Mouse (Mus musculus): ENCODE measurements around the gene Spsb1. TPM values are rescaled to one million over a fixed set of nuclear protein-coding genes. Genes with fewer than 3 reads are reported as not detected.

Gene Spsb1
- total RNA-seq, 2 experiments from 2014 or later = 19.5 to 22.1 TPM

DNA sequence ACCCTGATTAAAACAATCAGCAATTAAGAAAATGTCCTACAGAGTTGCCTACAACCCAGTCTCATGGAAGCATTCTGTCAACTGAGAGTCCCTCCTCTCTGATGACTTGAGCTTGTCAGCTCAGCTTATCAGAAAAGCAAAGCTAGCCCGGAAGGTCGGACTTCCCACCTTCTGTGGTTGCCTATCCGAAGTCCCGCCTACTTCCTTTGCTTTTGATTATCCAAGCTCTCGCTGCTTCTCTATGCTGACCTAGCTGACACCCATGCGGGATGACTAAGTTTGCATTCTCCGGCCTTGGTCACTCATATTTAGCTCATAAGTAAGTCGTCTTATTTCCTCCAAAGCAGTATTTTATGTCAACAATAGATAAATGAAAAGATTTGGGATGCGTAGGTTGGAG, 91.3 kb downstream of the Spsb1 start:
- DNase-seq (ENCODE audit: low spot score in 2 of 2) = no peak

DNA sequence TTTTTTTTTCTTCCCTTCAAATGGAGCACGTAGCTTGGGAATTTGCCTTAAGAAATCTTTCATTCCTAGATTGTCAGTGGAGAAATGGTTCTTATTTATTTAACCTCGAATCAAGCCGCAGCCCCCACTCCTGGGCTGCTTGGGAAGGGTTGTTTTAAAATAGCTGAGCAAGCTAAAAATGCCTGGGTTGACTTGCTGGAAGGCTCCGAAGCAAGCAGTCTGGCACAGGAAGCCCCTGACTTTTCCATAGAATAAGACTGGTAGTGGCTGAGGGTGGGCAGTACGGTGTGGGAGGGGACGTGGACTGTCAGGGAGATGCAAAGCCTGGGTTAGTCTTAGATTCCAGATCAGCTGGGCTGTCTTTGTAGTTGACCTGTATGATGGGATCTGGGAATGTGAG, 94.5 kb downstream of the Spsb1 start:
- DNase-seq (ENCODE audit: low spot score in 2 of 2) = no peak

DNA sequence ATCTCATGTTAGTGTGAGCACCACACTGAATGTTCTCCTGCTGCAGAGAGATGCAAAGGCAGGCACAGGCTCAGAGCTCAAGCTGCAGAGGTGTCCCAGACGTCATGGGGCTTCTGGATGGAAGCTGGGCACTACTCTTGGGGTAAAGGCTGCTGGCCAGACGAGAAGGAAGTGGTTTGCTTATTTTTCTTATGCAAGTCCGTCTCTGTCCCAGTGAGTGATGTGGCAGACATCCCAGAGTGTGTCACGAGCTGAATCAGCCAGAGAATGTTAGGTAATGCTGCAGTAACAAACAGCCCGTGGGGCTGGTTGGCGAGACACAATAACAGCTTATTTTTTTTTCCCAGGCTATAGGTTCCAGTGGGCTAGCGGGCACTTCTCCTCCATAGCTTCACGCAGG, 96.3 kb downstream of the Spsb1 start:
- no peak for DNase-seq (ENCODE audit: low spot score in 2 of 2)

DNA sequence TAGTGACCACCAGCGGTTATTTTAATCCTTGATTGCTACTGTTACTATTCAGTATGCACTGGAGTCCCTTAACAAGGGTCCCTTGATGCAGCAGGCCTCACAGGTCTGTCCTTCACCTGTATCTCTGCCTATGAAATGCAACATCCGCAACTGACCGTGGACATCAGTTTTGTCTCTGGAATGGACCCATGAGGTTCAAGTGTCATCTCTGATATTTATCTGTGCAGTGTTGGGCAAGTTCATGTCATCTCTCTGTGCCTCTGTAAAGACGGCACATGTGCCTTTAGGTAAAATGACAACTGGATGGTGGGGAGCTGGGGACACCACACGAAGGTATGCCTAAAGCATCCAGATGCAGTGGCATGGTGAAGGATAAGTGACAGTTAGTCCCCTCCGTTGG, 96.7 kb downstream of the Spsb1 start:
- no peak for DNase-seq (ENCODE audit: low spot score in 2 of 2)

DNA sequence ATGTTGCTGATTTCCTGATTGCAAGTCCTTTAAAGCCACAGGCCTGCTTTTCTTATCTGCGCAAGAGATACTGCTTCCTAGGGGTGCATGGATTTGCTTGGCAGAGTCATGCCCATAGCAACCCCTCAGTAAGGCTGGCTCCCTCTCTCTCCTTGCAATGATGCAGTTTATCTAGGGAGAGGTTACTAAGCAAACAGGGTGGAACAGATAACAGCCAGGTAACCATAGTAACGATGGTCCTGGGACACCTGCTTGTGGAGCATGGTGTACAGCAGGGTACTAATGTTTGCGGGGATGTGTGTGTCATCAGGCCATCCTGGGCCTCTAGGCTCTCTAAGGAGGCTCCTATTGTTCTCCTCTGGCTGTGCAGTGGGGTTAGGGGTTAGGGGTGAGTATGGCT, 97.2 kb downstream of the Spsb1 start:
- DNase-seq (ENCODE audit: low spot score in 2 of 2) = no peak

DNA sequence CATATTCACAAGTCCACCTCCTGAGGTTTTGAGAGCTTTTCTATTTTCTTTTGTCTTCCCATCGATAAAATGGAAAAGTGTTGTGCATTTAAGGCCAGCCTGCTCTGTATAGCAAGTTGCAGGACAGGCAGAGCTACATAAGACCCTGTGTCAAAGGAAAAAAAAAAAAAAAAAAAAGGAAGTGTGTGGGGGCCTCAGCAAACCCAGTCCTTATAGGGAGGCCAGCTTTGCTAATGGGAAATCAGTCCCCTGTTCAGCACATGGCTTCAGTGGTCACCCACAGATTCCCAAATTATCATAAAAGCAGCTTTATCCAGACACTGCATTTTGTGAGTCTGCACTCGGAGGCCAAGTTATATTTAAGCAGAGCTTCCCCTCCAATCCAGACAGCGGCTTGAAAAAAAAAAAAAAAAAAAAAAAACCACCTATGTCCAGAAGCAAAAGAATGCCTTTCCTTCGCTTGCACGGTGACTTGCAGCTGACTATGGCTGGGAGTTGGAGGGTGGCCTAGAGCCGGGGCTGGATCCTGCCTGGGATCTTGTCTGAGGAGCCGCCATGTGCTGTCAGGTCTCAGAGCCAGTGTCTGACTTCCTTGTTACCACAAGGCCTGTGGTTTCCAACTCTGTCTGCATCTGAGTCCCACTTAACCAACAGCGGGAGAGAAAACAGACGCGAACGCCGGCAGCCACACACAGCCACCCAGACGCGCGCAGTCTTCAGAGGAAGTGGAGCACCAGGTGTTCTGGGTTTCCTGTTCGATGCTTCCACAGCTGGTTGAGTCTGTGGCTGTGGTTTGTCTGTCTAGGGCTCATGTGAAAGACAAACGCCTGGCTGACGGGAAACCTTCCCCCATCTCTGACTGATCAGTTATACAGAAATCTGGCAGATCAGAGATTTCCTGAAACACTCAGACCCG, 98.7 kb downstream of the Spsb1 start:
- no peak for DNase-seq (ENCODE audit: low spot score in 2 of 2)

DNA sequence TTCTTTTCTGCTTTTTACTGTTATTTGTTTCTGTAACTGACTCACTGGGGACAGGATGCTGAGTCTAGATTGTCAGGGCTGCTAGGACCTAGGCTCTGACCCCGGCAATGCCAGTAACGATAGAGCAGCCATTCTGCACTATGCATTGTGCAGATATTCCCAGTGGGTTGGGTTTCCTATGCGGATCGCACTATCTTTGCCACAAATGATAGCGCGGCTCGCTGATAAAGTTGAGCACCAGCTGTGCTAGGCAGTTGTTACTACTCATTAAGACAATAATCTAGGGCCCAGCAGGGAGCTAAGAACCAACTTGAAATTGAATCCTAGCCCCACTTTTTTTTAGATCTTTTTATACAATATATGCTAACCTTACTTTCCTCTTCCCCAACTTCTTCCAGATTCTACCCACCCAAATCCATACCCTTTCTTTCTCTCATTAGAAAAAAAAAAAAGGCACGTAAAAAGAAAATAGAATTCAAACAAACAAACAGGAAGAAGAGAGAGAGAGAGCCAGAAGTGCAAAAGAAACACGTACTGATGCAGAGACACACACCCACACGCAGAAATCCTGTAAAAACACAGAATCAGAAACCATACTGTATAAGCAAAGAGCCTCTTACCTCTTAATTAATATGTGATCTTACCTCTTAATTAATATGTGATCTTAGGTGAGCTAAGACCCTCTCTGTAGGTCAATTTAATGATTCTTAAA, 99.5 kb downstream of the Spsb1 start:
- DNase-seq (ENCODE audit: low spot score in 2 of 2) = no peak

DNA sequence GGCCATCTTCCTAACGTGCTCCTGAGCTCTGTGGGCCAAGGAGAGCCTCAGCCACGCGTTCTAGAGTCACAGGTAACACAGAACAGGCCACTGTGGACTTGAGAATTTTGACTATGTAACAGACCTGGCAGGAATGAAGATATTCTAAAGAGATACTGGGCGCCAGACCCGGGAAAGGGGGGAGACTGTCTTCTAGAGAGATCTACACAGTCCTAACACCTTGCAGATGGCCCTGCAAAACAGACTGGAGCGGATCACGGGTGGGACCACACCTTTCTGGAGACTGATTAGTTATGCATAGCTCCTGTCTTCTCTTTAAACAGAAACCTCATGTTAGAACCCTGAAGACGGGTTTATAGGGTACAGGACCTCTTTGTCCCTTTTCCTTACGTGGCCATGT, 100.1 kb downstream of the Spsb1 start:
- no peak for DNase-seq (ENCODE audit: low spot score in 2 of 2)

DNA sequence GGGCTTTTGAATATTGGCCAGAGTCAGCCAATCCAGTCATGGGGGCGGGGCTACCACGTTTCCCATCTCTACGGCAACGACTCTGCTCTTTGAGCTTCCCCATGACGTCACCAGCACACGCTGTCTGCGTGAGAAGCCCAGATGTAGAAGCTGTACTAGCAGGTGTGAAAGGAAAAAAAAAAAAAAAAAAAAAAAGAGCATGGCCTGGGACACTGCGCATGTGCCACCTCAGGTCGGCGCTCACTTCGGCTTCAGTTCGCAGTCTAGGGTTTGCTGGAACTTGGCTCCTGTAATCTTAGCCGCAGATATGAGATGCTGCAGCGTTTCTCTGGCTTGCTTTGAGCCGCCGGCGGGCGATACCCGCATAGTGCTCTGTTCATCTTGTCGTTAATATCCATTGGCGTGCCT, 100.5 kb downstream of the Spsb1 start:
- no peak for DNase-seq (ENCODE audit: low spot score in 2 of 2)

DNA sequence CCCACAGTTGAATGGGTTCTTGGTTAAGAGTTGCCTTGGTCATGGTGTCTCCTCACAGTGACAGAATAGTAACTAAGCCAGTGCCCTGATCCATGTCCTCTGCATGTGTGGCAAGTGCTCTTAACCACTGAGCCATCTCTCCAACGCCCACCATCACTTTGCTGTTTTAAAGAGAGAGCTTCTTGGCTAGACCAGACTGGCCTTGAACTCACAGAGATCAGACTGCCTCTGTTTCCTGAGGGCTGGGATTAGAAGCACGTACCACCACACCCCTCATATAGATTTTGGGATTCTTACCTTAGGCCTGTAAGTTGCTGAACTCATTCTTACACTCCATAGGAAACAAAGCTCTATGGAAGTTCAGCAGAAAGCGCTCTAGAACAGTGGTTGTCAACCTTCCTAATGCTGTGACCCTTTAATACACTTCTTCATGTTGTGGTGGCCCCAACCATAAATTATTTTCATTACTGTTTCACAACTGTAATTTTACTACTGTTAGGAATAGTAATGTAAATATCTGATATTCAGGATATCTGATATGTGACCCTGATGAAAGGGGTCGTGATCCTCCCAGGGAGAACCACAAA, 101.1 kb downstream of the Spsb1 start:
- no peak for DNase-seq (ENCODE audit: low spot score in 2 of 2)

DNA sequence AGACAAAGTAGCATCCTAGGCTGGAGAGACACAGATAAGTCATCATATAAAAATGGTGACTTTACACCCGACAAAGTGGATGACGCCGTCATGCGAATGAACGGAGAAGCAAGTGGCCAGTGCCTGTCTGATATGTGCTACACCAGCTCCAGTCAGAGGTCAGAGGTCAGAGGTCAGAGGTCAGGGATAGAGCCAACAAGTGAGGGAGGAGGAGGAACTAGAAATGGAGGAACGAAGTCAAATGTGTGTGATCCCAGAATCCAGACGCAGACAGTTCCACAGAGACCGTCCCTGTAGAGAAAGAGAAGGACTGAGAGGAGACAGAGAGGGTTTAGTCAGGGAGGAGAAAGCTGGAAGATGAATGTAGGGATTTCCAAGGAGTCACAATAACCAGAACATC, 103.3 kb downstream of the Spsb1 start:
- DNase-seq (ENCODE audit: low spot score in 2 of 2) = no peak

DNA sequence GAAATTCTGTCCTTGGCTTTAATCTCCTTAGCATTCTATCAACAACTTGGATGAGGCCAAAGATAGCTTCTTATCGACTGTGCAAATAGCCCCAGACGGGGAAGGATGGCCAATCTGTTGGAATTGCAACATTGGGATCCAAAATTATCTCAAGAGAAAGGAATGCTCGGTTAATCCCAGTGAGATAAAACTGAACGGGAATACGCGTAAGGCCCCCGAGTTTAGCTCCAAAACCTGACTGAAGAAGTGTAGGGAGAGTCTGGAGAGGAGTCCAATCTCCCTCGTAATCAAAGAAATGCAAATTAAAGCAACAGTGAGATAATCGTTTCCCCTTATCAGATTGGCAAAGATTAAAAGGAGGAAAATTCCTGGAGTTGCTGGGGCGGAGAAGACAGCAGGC, 104.2 kb downstream of the Spsb1 start:
- no peak for DNase-seq (ENCODE audit: low spot score in 2 of 2)

DNA sequence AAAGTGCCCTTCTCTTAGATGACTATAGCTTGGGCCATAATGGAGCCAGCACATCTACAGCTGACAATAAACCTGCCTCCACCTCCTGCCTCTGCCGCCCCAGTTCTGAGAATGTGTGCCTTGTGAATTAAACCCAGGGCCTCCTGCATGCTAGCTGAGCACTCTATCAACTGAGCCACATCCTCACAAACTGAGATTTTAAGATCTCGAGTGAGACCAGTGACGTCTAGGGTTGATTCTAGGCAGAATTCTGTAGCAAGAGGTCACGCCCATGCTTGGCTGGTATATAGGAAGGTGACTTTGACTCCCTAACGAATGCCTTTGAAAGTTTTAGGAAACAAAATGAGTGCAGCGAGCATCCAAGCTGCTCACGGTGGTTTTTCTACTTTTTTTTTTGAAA, 104.8 kb downstream of the Spsb1 start:
- no peak for DNase-seq (ENCODE audit: low spot score in 2 of 2)

DNA sequence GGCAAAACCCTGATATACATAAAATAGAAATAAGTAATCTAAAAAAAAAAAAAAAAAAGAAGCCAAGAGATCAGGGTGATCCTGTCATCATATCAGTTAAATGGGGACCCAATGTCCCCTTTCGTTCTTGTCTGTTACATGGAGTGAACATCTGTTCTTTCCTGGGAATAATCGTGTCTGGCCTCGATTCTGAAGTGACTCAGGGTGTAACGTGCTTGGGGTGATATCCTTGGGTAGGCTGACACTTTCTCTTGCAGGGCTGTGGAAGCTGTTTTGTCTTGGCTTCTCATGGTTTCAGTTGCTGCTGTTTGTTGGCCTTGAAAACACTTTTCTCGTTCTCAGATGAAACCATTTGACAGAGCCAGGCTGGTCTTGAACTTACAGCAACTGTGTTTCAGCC, 105.8 kb downstream of the Spsb1 start:
- DNase-seq (ENCODE audit: low spot score in 2 of 2) = no peak

DNA sequence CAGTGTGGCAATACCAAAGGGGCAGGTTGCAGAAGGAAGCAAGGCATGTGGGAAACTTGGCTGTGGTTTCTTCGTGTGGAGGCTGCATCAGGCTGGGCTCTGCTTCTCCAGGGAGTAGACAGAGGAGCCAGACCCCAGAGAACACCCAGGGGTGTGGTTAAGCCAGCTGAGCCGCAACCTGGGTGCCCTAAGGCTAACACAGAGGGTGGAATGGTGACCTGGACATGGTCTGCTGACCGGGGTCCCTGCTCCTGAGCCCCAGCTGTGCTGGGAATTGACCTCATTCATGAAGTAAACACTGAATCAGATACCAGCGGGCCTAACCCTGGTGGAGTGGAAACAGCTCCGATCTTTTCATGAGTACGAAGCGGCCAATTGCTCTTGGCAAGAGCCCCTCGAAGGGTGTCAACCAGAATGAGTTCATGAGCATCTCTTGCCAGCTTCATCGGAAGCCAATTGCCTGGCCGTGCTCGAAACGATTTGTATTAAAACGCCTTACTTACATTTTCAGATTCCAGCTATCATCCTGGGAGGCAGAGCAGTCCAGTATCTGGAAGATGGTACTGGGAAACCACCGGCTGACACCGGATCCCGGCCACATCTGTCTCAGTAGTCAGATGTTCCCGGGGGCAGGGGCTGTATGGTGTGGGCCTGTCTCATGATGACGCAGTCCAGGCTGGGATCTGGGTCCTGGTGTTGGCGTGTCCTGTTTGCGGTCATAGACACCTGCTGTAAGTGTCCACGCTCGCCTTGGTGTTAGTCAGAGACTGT, 107.8 kb downstream of the Spsb1 start:
- no peak for DNase-seq (ENCODE audit: low spot score in 2 of 2)

Other genes with a start within 250 kb of the Spsb1 start
- gene Tmem201, start 217.0 kb downstream of the Spsb1 start, total RNA-seq (2021) = 10 to 100 TPM; 27.8 to 29.0 TPM
- gene Slc25a33, start 180.8 kb downstream of the Spsb1 start, total RNA-seq (2021) = 10 to 100 TPM; 16.3 to 24.3 TPM
- gene H6pd, start 54.0 kb upstream of the Spsb1 start, total RNA-seq (2021) = 100 to 1,000 TPM; 122 to 137 TPM
- gene Gpr157, start 132.3 kb upstream of the Spsb1 start, total RNA-seq (2021) = 1 to 10 TPM; 1.1 to 1.6 TPM
- 10 to 100 TPM in 1 of 2 experiments, 1 to 10 TPM in 1; 5.9 to 30.2 TPM for gene Slc2a5, start 164.2 kb upstream of the Spsb1 start, total RNA-seq (2021)
- not detected for gene Slc2a7, start 193.9 kb upstream of the Spsb1 start, total RNA-seq (2021)
- 1 to 10 TPM; 1.4 to 2.5 TPM for gene Car6, start 246.3 kb upstream of the Spsb1 start, total RNA-seq (2021)